Mouse (Mus musculus): ENCODE data around the gene Cdk15. TPM values are rescaled to one million over a fixed set of nuclear protein-coding genes. Genes with fewer than 3 reads are reported as not detected.

Gene Cdk15
- not detected for total RNA-seq (2021)
- long read RNA-seq, experiment 1: 0 reads
- long read RNA-seq, experiment 2: 0 reads

DNA sequence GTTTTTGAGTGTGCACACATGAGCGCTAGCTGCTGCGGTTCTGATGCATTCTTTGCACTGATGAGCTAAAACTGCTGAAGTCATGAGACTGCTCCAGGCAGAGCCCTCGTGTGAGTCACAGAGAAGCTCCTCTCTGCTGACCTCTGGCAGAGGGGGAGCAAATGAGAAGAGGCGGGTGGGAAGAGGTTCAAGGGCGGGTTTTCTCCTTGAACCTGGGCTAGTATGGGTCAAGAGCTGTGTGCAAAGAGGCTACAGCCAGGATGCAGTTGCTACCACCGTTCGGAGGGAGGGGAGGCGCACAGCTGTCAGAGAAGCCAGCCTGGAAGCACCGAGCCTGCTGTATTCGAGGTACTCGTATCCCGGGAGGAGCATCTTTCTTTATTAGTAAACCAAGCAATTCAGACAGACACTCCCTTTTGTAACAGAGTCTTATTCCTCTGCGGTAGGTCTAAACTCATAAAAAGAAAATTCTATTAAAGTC is at the start of gene Cdk15:
Gene Cdk15 (plus strand): TSS at position 156 of the 481 bp plus-strand sequence.
- peak in 1 of 2 experiments; percentile 16 for DNase-seq

GRCm38 (mm10) chr1:59208331-59208730 is 48.4 kb upstream of the Cdk15 start:
- intact Hi-C loops (cut with DNase I): no loop called here
- no peak for DNase-seq

More for the DNA sequence above, at the start of gene Cdk15:
- intact Hi-C loops (cut with DNase I): no loop called here

- no peak for DNase-seq
- intact Hi-C loops (cut with DNase I): no loop called here
These were observed 45.1 kb upstream of the Cdk15 start for GRCm38 (mm10) chr1:59211651-59212050.

DNA sequence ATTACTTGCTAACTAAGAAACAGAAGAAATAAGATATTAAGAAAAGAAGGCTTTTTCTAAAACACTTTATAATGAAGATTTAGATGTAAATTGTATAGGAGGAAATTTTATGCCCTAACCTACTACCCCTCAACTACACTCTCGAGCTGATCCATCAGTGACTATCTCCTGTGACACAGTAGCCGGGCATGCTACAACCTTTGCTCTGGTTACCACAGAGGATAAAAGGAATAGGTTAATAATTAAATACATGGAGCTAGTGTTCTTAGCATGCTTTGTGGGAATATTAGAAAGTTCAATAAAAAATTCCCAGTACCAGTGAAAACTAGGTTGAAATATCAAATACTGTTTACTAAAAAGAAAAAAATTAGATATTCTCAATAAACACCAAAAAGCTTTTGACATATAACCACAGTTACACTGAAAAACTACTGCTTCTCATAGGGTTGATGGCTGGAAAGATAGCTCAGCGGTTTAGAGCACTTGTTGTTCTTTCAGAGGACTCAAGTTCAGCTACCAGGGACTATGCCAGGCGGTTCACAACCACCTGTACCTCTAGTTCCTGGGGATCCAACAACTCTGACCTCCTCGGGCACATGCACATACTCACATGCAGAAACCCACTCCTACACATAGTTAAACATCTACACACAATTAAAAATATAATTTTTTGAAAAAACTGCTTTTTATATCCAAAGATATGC is 44.5 kb upstream of the Cdk15 start:
- intact Hi-C loops (cut with DNase I): no loop called here
- DNase-seq: no peak

DNA sequence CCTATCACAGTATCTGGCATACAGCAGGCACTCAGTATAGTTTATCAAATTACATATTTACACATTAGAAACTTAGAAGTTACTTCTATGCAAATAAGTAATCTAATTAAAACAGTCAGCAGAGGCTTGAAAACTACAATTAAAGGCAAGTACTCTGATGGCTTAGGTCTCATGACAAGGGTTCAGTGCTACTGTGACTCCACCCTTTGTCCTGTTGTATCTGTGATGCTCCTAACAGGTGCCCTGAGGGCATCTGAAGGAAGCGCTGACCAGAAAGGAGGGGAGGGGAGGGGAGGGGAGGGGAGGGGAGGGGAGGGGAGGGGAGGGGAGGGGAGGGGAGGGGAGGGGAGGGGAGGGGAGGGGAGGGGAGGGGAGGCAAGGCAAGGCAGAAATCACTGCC is 43.8 kb upstream of the Cdk15 start:
- no peak for DNase-seq
- intact Hi-C loops (cut with DNase I): no loop called here

DNA sequence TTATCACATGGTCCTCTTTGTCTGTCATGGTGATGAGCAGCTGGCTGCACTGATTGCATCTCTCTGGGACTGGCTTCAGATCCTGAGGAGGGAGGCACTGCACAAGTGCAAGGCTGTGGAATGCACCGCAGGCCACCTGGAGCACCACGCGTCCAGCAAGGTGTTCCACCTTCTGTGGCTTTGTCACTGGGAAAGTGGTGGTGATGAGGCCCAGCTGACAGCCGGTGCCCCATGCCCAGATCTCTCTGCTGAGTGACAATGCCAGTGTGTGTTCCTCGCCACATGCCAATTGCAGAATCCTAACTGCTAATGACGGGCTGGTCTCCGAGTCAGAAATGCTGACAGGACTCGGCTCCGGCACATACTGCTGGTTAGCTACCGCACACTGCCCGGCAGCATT is 41.3 kb upstream of the Cdk15 start:
- DNase-seq: no peak
- intact Hi-C loops (cut with DNase I): no loop called here

- intact Hi-C loops (cut with DNase I): no loop called here
These were observed 36.3 kb upstream of the Cdk15 start for GRCm38 (mm10) chr1:59220371-59220770.

GRCm38 (mm10) chr1:59221591-59221990 is 35.1 kb upstream of the Cdk15 start:
- intact Hi-C loops (cut with DNase I): no loop called here
- DNase-seq: no peak

More at GRCm38 (mm10) chr1:59220371-59220770, 36.3 kb upstream of the Cdk15 start:
- no peak for DNase-seq

DNA sequence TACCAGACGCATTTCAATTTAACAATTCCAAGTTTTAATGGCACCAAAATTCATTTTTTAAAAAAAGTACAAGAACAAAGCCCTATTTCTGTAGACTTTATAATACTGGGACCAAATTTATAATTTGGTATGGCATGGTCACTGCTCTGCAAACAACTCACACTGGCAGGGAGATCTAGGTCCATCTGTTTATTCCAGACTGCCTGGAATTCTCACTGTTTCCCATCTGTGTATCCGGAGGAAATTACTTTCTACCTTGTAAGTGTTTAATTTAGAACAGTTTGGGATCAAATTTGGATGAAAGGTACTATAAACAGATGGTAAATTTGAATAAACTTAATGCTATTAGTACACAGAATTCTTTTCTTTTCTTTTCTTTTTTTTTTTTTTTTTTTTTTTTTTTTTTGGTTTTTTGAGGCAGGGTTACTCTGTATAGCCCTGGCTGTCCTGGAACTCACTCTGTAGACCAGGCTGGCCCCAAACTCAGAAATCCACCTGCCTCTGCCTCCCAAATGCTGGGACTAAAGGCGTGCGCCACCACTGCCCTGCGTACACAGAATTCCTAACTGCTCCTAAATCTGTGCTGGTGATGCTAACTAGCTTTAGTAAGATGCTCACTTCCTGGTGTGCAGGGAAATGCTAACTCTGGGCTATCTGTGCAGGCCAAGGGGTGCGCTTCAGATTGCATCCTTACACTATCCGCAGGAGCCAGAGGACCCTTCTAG is 34.4 kb upstream of the Cdk15 start:
- intact Hi-C loops (cut with DNase I): no loop called here

DNA sequence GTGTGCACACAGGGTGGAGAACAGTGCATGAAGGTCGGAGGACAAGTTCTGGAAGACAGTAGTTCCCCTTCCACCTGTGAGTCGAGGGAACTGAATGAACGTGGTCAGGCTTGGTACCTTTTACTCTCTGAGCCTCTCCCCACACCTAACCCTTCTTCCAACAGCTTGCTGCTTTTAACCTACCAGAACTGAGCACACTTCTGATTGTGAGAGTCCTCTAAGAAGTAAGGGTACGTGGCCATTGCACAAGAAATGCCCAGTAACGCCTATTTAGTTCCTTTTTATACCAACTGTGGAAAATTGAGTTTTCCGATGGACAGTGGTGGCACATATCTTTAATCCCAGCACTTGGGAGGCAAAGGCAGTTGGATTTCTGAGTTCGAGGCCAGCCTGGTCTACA is 28.2 kb upstream of the Cdk15 start:
- DNase-seq: no peak
- intact Hi-C loops (cut with DNase I): no loop called here

More for the DNA sequence above, 34.4 kb upstream of the Cdk15 start:
- no peak for DNase-seq

DNA sequence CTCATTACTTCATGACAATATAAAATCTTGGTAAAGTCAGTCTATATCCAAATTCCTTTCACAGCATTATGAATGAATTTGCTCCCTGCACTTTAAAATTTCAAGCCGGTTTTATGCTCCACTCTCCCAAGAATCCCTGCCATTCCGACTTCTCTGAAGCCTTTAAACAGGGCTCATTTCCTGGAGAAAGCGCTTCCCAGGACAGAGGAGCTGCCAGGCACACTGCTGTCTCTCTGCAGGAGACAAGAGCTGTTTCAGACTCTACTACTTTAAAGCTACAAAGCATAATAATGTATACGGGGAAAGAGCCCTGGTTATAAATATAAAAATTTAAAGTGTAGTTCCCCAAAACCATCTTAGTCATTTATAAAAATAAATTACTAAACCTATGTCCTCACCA is 27.5 kb upstream of the Cdk15 start:
- DNase-seq: no peak

GRCm38 (mm10) chr1:59236856-59237441 is 19.8 kb upstream of the Cdk15 start, which contains the start of gene Als2:
TSS of gene Als2 (minus strand) at chr1:59237231.
- intact Hi-C loops (cut with DNase I): loop anchor here (5.0 to 10.0 kb wide), 4 partner anchors 90 to 465 kb away; no protein-coding TSS in a partner anchor
- peak; percentile 99 for DNase-seq

More for the DNA sequence above, 27.5 kb upstream of the Cdk15 start:
- intact Hi-C loops (cut with DNase I): no loop called here

DNA sequence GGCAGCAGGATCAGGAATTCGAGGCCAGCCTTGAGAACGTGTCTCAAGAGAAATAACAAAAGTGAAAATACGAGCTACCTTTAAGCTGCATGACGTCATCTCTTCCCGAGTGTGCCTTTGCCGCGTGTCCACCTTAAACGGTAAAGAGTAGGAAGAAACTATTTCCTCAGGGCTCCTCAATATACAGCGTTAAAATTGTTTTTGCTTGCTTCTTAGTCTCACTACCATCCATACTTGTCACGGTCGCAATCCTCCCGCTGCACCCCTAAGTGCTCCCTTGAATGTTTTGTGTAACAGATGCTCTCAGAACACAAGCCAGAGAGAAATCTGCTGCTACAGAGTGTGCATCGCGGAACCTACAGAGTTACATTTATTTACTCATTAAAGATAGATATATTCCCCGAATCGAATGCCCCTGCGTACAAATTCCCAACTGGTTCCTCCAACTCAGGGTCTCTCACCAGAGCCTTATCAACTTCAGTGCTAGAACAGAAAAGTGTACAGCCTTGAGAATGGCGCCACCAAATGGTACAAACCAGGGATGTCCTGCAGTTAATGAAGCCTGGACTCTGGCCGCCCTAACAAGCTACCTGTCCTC is 19.0 kb upstream of the Cdk15 start:
- intact Hi-C loops (cut with DNase I): loop anchor here (5.0 to 10.0 kb wide), 4 partner anchors 90 to 465 kb away; no protein-coding TSS in a partner anchor
- peak; percentile 32 to 49 for DNase-seq

GRCm38 (mm10) chr1:59243770-59244169 is 12.9 kb upstream of the Cdk15 start:
- no peak for DNase-seq
- intact Hi-C loops (cut with DNase I): no loop called here

- intact Hi-C loops (cut with DNase I): loop anchor here (2.0 kb wide), 1 partner anchor 375 kb away; no protein-coding TSS in a partner anchor
- peak; percentile 32 to 36 for DNase-seq
These were observed 9.1 kb upstream of the Cdk15 start for GRCm38 (mm10) chr1:59247602-59248001.

DNA sequence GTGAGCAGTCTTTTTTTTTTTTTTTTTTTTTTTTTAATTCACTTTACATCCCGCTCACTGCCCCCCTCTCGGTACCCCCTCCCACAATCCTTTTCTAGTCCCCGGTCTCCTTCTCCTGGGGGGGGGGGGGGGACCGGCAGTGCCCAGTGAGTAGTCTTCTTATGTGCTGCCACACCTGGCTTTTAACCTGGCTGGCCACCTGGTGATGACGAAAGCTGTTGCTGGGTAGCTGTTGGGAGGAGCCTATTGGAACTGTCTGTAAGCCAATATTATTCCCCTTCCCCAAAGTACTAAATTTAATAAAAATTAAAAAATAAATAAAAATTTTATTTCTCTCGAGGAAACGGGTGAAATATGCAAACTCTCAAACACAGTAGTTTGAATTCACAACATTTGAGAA is 3.9 kb upstream of the Cdk15 start:
- intact Hi-C loops (cut with DNase I): no loop called here

DNA sequence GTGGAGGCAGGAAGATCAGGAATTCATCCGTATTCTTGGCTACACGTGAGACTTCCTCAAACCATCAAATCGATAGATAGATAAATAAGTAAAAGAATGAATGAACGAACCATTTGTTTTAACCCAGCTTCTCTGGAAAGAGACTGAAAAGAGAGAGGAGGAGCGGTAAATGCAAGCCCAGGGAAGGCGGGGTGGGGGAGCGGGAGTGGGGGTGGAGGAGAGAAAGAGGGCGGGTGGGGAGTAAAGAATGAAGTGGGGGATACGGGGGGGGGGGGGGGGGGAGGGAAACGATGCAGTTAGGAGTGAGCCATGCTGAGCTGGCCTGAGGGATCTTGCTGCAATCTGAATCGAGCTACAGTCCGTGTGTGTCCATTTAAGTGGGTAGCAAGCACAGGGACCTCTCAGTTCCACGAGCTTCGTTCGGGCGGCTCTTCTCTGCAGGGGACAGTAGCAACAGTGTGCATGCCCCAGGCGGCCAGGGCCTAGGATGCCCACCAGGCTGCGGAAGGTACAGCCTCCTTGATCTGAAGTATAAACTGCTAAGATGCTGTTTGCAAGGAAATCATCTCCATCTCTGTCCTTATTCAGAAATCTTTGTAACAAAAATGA is 3.3 kb upstream of the Cdk15 start:
- no peak for DNase-seq
- intact Hi-C loops (cut with DNase I): no loop called here

More for the DNA sequence above, 3.9 kb upstream of the Cdk15 start:
- DNase-seq: no peak

DNA sequence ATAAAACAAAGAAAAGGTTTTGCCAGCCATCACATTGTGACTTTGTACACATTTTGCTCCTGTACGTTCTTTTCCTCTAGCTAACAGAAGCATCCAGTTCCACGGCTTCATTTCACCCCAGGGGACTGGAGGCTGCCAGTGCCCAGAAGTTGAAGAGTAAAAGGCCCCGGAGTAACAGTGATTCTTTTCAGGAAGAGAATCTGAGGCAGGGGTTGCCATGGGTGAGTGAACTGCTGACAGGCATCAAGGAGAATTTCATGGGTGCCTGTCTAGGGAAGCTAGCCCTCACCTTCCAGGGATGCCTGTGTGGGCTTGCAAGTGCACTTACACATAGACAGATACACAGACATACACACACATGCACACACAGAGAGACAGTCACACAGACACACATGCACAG is 1.0 kb downstream of the Cdk15 start:
- DNase-seq: no peak
- intact Hi-C loops (cut with DNase I): no loop called here

DNA sequence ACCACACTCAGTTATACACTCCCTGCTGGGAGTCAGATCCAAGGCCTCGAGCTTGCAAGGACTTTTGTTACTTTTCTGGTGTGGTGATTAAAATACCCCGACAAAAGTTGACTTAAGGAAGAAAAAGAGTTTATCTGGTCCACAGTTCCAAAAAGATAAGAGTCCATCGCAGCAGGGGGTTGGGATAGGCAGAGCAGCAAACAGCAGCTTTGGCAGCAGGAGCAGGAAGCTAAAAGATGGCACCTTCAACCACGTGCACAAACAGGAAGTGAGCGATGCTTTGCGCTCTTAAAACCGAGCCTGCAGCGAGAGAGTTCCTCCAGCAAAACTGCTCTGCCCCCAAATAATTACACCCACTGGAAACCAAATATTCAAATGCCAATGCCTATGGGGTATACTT is 12.2 kb downstream of the Cdk15 start:
- no peak for DNase-seq
- intact Hi-C loops (cut with DNase I): no loop called here

DNA sequence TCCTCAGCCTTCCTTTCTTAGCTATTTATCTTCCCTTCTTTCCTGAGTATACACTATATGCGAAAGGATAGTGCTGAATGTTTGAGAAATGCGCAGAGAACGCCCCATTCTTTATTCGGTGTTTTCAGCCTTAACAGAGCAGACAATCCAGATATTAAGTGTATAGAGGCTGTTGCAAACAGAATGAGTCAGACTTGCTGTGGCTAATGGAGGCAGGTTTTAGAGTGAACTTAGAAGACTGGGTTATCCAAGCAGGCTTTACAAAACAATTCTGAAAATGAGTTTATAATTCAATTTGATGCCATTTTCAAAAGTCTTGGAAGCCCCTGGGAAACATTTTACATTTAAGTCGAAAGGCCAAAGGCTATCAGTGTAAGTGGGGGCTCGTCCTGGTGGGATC is 12.8 kb downstream of the Cdk15 start:
- intact Hi-C loops (cut with DNase I): no loop called here
- DNase-seq: no peak
